Mouse (Mus musculus): ENCODE results near the gene Zfp618. TPM values are rescaled to one million over a fixed set of nuclear protein-coding genes. Genes with fewer than 3 reads are reported as not detected.

Gene Zfp618
- total RNA-seq, 4 experiments from 2014 or later, result 3.9 to 11.0 (median 6.3) TPM

DNA sequence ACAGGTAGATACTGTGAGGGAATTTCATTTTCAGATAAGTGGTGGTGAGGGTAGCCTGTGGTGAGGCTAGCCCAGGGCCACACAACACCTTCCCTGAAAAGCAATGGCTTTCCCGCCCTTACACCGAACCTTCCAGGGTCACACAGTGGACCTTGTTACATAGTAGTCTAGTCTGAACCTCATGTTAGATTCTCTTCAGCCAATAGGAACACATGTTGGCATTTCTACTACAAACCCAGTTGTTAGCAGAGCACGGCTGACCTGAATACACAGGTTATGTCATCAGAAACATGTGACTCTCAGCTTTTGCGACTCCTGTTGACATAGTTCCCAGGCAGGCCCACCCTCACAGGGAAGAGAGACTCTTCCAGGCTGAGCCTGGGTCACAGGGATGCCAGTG lies 33.9 kb downstream of the Zfp618 start:
- no peak for DNase-seq

- DNase-seq, result no peak
Observed at GRCm38 (mm10) chr4:62999916-63000315, 34.5 kb downstream of the Zfp618 start.

DNA sequence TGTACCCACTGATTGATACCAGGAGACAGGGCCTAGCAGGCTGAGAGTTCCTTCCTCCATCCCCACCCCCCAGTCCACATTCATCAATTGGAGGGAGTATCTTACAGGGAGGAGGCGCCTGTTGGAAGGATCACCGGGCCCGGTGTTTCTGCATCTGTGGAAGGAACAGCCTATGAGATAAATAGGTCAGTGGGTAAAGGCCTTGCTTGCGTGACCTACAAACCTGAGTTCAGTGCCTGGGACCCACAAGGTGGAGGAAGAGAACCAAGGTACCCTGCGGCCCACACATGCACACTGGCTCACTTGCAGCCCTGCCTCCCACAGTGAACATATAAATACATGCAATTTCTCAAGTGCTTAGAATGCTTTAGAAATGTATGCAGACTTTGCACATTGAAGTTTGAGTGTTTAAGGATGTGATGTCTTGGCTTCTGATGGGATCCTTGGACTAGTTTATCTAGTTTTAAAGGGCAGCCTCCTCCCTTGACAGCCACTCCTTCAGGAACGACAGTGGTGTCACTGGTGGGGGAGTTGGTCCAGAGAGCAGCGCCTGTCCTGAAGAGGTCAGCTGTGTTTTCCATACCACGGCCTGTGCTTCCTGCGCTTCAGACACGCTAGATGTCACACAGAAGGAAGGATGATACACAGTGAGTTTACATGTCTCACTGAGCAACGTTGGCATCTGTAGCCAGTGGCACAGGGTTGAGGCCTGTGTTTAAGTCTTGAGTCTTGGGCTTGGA lies 35.1 kb downstream of the Zfp618 start:
- DNase-seq, result no peak

GRCm38 (mm10) chr4:63002386-63002785 lies 37.0 kb downstream of the Zfp618 start:
- no peak for DNase-seq

DNA sequence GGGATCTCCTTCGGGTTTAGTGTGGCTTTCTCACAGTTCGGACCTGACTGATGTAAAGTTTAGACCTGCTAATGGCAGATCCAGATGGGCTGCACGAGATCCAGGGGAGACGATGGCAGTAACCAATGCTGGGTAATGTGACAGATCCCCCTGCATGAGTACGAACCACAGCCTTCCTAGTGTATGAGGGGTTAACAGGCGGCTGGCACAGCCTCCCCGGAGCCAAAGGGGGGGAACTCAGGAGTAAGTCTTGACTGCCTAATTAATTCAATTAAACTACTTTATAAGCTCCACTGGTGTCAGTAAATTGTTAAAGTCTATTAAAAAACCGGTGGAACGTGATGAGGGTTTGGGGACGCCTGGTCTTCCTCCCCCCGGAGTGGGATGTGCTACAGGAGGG lies 39.1 kb downstream of the Zfp618 start:
- DNase-seq, result no peak

- DNase-seq, result no peak
Observed at GRCm38 (mm10) chr4:63005446-63006185, 40.2 kb downstream of the Zfp618 start.

DNA sequence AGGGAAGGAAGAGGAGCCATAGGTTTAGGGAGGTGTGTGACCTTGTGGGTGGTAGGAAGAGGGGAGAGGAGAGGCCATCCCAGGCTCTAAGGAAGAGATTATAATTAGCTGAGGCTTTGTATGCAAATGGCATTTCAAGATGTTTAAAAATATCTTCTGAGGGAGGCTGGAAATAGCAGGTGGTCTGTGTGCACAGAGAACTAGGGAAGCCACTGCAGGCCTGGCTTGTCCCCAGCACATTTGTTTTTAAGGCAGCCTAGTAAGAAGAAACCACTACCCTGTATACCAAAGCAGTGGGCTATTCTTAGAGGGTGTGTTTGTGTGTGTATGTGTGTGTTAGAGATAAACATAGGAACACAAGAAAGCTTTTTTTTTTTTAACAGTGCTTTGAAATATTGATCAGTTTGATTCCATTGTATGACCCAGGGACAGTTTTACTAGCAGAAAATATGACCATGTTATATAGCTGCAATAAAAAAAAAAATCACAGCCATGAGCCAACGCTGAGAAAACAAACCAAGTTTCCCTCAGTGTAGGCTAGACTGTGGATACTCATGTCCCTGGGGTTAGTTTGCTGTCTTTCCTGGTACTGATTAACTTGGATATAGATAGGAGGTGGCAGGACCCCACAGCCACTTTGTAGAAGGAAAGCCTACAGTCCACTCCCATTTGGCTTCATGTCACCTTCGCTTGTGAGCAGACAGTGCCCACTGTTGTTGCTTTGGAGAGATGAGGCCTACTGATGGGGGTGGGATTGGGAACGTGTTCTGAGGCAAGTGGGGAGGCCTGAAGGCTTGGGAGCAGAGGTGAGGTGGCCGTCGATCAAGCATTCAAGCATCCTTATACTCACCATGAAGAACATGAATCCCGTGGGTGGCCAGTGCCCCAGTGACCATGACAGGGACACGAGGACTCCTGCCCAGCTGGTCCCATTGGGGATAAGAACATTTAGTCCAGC lies 41.1 kb downstream of the Zfp618 start:
- DNase-seq, result no peak

GRCm38 (mm10) chr4:63008206-63008605 lies 42.8 kb downstream of the Zfp618 start:
- no peak for DNase-seq

GRCm38 (mm10) chr4:63008822-63009221 lies 43.4 kb downstream of the Zfp618 start:
- DNase-seq, result no peak

- DNase-seq, result no peak
Observed at GRCm38 (mm10) chr4:63009821-63010220, 44.4 kb downstream of the Zfp618 start.

- no peak for DNase-seq
Observed at GRCm38 (mm10) chr4:63010226-63010625, 44.9 kb downstream of the Zfp618 start.

- no peak for DNase-seq
Observed at GRCm38 (mm10) chr4:63018616-63019015, 53.2 kb downstream of the Zfp618 start.

DNA sequence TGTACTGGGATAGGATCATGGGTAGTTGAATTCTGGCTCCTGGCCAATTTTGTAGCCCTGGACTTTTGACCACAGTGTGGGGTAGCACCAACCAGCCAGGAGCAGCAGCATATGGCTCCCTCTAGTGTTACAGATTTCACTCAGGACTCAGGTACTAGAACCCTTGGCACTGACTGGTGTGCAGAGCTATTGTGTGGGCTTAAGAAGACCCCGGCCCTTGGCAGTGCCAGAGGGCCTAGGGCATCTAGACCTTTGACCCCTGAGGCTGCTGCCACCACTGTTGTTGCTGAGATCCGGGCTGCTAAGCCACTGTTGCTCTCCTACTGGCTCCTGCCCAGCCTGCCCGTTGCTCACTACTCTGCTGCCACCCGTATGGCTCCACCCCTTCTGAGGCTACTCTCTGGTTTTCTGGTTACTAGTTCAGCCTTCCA lies 54.1 kb downstream of the Zfp618 start:
- DNase-seq, result no peak

- DNase-seq, result no peak
Observed at GRCm38 (mm10) chr4:63021034-63021700, 55.8 kb downstream of the Zfp618 start.

GRCm38 (mm10) chr4:63023465-63023864 lies 58.1 kb downstream of the Zfp618 start:
- DNase-seq, result no peak

DNA sequence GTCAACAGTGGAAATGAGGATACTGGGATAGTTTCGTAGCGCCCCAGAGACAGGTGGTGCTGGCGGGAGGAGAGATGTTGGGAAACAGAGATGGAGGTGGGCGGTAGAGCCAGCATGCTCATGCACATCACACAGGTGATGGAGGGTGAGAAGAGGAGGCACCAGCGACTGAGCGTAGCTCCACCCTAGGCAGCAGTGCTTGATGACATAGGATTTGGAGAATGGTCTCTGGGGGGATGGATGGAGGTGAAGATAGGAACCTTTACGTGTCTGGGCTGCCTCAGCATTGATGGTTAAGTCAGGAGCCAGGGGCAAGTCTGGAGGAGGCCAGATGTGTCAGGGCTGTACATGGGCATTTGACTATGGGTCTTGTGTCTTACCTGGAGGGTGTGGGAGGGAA lies 58.7 kb downstream of the Zfp618 start:
- DNase-seq, result no peak

- DNase-seq, result no peak
Observed at GRCm38 (mm10) chr4:63024734-63025256, 59.4 kb downstream of the Zfp618 start.

DNA sequence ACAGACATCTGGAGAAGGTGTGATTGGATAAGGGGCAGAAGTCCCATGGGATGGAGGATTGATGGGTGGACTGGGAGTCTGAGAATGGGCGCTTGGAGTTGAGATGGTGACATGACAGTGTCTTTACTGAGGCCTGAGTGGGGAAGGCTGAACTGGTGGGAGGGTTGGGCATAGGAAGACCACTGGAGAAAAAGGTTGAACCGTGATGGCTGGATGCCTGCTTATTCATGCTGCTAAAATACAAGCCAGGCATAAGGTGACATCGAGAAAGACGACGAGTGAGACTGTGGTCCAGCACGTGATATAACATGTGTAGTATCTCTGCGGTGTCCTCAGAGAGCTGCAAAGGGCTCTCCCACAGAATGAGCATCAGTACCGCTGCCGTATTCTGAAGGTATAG lies 59.9 kb downstream of the Zfp618 start:
- no peak for DNase-seq

DNA sequence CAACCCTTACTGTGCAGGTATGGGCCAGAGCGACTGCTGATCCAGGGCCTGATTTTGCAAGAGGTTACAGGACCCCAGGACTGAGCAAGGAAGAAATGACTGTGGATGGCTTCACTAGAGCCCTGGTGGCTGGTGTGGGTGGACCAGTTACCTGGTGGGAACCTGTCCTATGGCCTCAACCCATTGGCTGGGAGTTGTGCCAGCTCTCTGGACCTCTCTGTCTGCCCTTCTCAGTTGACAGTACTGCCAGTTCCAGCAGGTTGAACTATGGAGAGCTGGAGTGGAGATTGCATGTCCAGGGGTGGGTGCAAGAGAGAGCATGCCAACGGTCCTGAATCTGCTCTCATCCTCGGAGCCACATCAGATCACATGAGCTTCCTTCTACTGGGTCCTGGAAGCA lies 60.9 kb downstream of the Zfp618 start:
- no peak for DNase-seq

DNA sequence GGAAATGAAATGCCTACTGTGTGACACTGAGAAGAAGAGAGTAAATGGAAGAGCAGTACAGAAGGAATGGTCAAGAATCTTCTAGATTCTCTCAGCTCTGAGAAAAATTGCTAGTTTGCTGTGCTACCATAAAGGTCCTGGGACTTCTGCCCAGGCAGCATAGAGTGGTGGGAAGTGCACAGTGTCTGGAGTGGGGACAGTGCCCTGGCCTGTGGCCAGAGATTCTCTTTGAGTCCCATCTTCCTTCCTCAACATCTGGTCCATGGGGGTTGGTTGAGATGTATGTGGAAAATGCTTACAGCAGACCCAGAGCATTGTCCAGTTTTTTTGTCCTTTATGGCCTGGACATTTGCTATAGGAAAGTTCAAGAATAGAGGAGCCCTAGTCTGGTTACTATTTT lies 62.1 kb downstream of the Zfp618 start:
- DNase-seq, result no peak

GRCm38 (mm10) chr4:63030157-63030556 lies 64.8 kb downstream of the Zfp618 start:
- DNase-seq, result no peak

- no peak for DNase-seq
Observed at GRCm38 (mm10) chr4:63031240-63031639, 65.9 kb downstream of the Zfp618 start.
